Mouse (Mus musculus) small intestine, adult 2 months (tissue): ENCODE results near the gene Hs3st3b1. TPM values are rescaled to one million over a fixed set of nuclear protein-coding genes. Genes with fewer than 3 reads are reported as not detected.

Experiments
- H3K27ac ChIP-seq: fragments of 200-500 bp; 2 replicates; pipeline ENCODE4 v1.5.1; 2012; ENCODE audit warnings: low read depth, low read length, control low read depth, inconsistent platforms; ENCODE audit not compliant: insufficient read depth
- H3K27me3 ChIP-seq: fragments of 200-500 bp; 2 replicates; pipeline ENCODE4 v1.6.1; 2012; ENCODE audit warnings: mild to moderate bottlenecking, moderate library complexity, low read length, inconsistent platforms; ENCODE audit not compliant: control insufficient read depth, insufficient read depth
- H3K36me3 ChIP-seq: fragments of 200-500 bp; 2 replicates; pipeline ENCODE4 v1.6.1; 2012; ENCODE audit warnings: mild to moderate bottlenecking, low read length, control low read depth, inconsistent platforms; ENCODE audit not compliant: control insufficient read depth, insufficient read depth
- H3K4me1 ChIP-seq: fragments of 200-500 bp; 2 replicates; pipeline ENCODE4 v1.6.1; 2012; ENCODE audit warnings: low read length, inconsistent platforms, mixed read lengths; ENCODE audit not compliant: control insufficient read depth, insufficient read depth, insufficient read length
- H3K4me3 ChIP-seq: fragments of 200-500 bp; 2 replicates; pipeline ENCODE4 v1.5.1; 2012; ENCODE audit warnings: low read depth, mild to moderate bottlenecking, control low read depth, inconsistent platforms, low read length, moderate library complexity
- CTCF ChIP-seq: fragments of 200-500 bp; IDR thresholded peaks from 2 replicates; pipeline ENCODE4 v1.5.1; 2012; ENCODE audit warnings: low read depth, mild to moderate bottlenecking, control low read depth, inconsistent platforms, low read length, moderate library complexity, mixed read lengths; ENCODE audit not compliant: insufficient replicate concordance, insufficient read length; ENCODE audit errors: extremely low read depth
- POLR2A ChIP-seq: fragments of 200-500 bp; IDR thresholded peaks from 2 replicates; pipeline ENCODE4 v1.6.1; 2012; ENCODE audit warnings: low read depth, mild to moderate bottlenecking, control low read depth, inconsistent platforms, low read length, moderate library complexity
- WGBS: fragments of 180-500 bp; shearing (Covaris S2); methylation state at CpG from one replicate; pipeline ENCODE4 v1.1.7; 2018; 5-methylcytosine and 5-hydroxymethylcytosine counted together
- polyA plus RNA-seq: library from polyadenylated mRNA; depleted of rRNA; stranded (reverse); fragments of >200 nt; gene quantifications from 2 replicates; pipeline ENCODE4 v1.2.3, GENCODE M21; 2012

The Hs3st3b1 gene
- polyA plus RNA-seq, 1 experiment = 3.7 TPM

GRCm38 (mm10) chr11:63883385-63883784, 38.7 kb downstream of the Hs3st3b1 start:
- WGBS = 40% methylated on average over 3 of the region's 3 CpGs
- TF ChIP-seq POLR2A (no peak), CTCF (no peak)
- H3K36me3 ChIP-seq = no peaks in the 10 kb centered on the region
- no peak overlapping the region for H3K4me3 ChIP-seq
- H3K27ac ChIP-seq = no peak overlapping the region
- H3K27me3 ChIP-seq = no peaks in the 10 kb centered on the region
- no peaks in the 10 kb centered on the region for H3K4me1 ChIP-seq

GRCm38 (mm10) chr11:63880296-63880695, 41.8 kb downstream of the Hs3st3b1 start:
- no peaks in the 10 kb centered on the region for H3K36me3 ChIP-seq
- no peak overlapping the region for H3K27ac ChIP-seq
- no peaks in the 10 kb centered on the region for H3K4me1 ChIP-seq
- no peaks in the 10 kb centered on the region; the same call in 1 of the 2 replicates for H3K27me3 ChIP-seq
- no peak overlapping the region for H3K4me3 ChIP-seq
- WGBS = 50% methylated on average over 2 of the region's 2 CpGs
- TF ChIP-seq CTCF (no peak), POLR2A (no peak)

GRCm38 (mm10) chr11:63879261-63879660, 42.8 kb downstream of the Hs3st3b1 start:
- TF ChIP-seq CTCF = no peak
- no peak for TF ChIP-seq POLR2A
- 58% methylated on average over 10 of the region's 10 CpGs for WGBS
- Histone ChIP-seq H3K27ac (no peak overlapping the region), H3K27me3 (no peaks in the 10 kb centered on the region; the same call in 1 of the 2 replicates), H3K4me3 (no peak overlapping the region), H3K4me1 (no peaks in the 10 kb centered on the region), H3K36me3 (no peaks in the 10 kb centered on the region)

- WGBS = 83% methylated on average over 4 of the region's 4 CpGs
- TF ChIP-seq CTCF (no peak), POLR2A (no peak)
Measured at GRCm38 (mm10) chr11:63878616-63879015, 43.5 kb downstream of the Hs3st3b1 start.

GRCm38 (mm10) chr11:63862746-63863145, 59.3 kb downstream of the Hs3st3b1 start:
- no peaks in the 10 kb centered on the region for H3K36me3 ChIP-seq
- H3K4me1 ChIP-seq = no peaks in the 10 kb centered on the region
- TF ChIP-seq CTCF (no peak), POLR2A (no peak)
- no peak overlapping the region for H3K27ac ChIP-seq
- no peak overlapping the region for H3K4me3 ChIP-seq
- WGBS = 20% methylated on average over 1 of the region's 1 CpGs
- H3K27me3 ChIP-seq = no peaks in the 10 kb centered on the region

More at GRCm38 (mm10) chr11:63878616-63879015, 43.5 kb downstream of the Hs3st3b1 start:
- no peaks in the 10 kb centered on the region for H3K4me1 ChIP-seq
- H3K27ac ChIP-seq = no peak overlapping the region
- no peak overlapping the region for H3K4me3 ChIP-seq
- H3K36me3 ChIP-seq = no peaks in the 10 kb centered on the region
- H3K27me3 ChIP-seq = no peaks in the 10 kb centered on the region; the same call in 1 of the 2 replicates

GRCm38 (mm10) chr11:63861982-63862381, 60.1 kb downstream of the Hs3st3b1 start:
- H3K27me3 ChIP-seq = no peaks in the 10 kb centered on the region
- no peak overlapping the region for H3K27ac ChIP-seq
- H3K36me3 ChIP-seq = no peaks in the 10 kb centered on the region
- no peak overlapping the region for H3K4me3 ChIP-seq
- H3K4me1 ChIP-seq = no peaks in the 10 kb centered on the region
- TF ChIP-seq POLR2A (no peak), CTCF (no peak)
- 56% methylated on average over 1 of the region's 1 CpGs for WGBS

- 72% methylated on average over 6 of the region's 6 CpGs for WGBS
- TF ChIP-seq POLR2A (no peak), CTCF (no peak)
- Histone ChIP-seq H3K4me1 (no peaks in the 10 kb centered on the region), H3K4me3 (no peak overlapping the region), H3K36me3 (no peaks in the 10 kb centered on the region), H3K27me3 (no peaks in the 10 kb centered on the region), H3K27ac (no peak overlapping the region)
Measured at GRCm38 (mm10) chr11:63851041-63851730, 70.9 kb downstream of the Hs3st3b1 start.
